Mouse (Mus musculus) inflammation-experienced regulatory T-cells (primary cell): ENCODE measurements around the gene Htr5a. TPM values are rescaled to one million over a fixed set of nuclear protein-coding genes. Genes with fewer than 3 reads are reported as not detected.

ENCODE experiments used
- polyA plus RNA-seq, 2 experiments: library from polyadenylated mRNA; unstranded; fragments of 100-300 nt; shearing (Covaris generic); gene quantifications; one replicate each; pipeline ENCODE4 v1.2.1; 2017

The Htr5a gene
- under 1 TPM; 0.10 to 0.65 TPM for polyA plus RNA-seq

GRCm38 (mm10) chr5:27841701-27842295 is at the start of gene Htr5a:
Gene Htr5a, plus strand, starts transcription at chr5:27842149.

Other genes starting within 250 kb of the Htr5a start
- 10 to 100 TPM; 39.9 to 49.1 TPM for gene Paxip1, start 50.5 kb upstream of the Htr5a start, polyA plus RNA-seq
- gene Insig1, start 229.2 kb downstream of the Htr5a start, polyA plus RNA-seq = 10 to 100 TPM; 21.8 to 24.8 TPM